Mouse (Mus musculus) gastrocnemius, adult 2 months (tissue): ENCODE data around the gene Pelo. TPM values are rescaled to one million over a fixed set of nuclear protein-coding genes. Genes with fewer than 3 reads are reported as not detected.

Experiments used
- DNase-seq: peaks from one replicate; pipeline ENCODE4 v3.0.0; 2022
- H3K27ac ChIP-seq: fragments of 200-600 bp; 2 replicates; pipeline ENCODE4 v1.8.1; 2022; ENCODE audit warnings: mild to moderate bottlenecking
- H3K4me3 ChIP-seq: fragments of 200-600 bp; 2 replicates; pipeline ENCODE4 v1.8.1; 2022; ENCODE audit warnings: mild to moderate bottlenecking, moderate library complexity
- CTCF ChIP-seq: fragments of 200-600 bp; IDR thresholded peaks from 2 replicates; pipeline ENCODE4 v1.8.1; 2022; ENCODE audit warnings: antibody characterized with exemption, mild to moderate bottlenecking, moderate library complexity
- intact Hi-C: fragments of 180-260 bp; cut with DNase I; formaldehyde crosslinking; loops from one replicate; pipeline ENCODE4 v1.15.1; 2025
- long read RNA-seq, 2 experiments: library from polyadenylated mRNA; stranded (forward); transcript quantifications; one replicate each; pipeline ENCODE4 v2.0.0; 2021
- total RNA-seq, 2 experiments: library from RNA; stranded (reverse); gene quantifications; 2 replicates each; pipeline ENCODE4 v1.2.3; 2021

Pelo gene
- total RNA-seq, result 10 to 100 TPM; 10.5 to 10.7 TPM
- long read RNA-seq, experiment 1, transcript Pelo-201 (2 exons, 1,600 nt), result major isoform, 9 of 9 reads
- long read RNA-seq, experiment 1, partial matches to known transcripts, result 0 of 9 reads
- long read RNA-seq, experiment 1, other reads (novel, unspliced or antisense), result 0 of 9 reads
- long read RNA-seq, experiment 2, transcript Pelo-201 (2 exons, 1,600 nt), result major isoform, 13 of 13 reads
- long read RNA-seq, experiment 2, partial matches to known transcripts, result 0 of 13 reads
- long read RNA-seq, experiment 2, other reads (novel, unspliced or antisense), result 0 of 13 reads

GRCm38 (mm10) chr13:115090069-115090976 lies at the start of gene Pelo:
Gene Pelo (minus strand): TSS chr13:115090186.
- DNase-seq, result peak; percentile 99
- H3K4me3 ChIP-seq, result peak within 1 kb of the TSS; percentile 82
- TF ChIP-seq CTCF, result no peak
- intact Hi-C loops, result loop anchor here (5.0 kb wide), 1 partner anchor 98 kb away; no protein-coding TSS in a partner anchor
- H3K27ac ChIP-seq, result peak within 1 kb of the TSS; percentile 95

DNA sequence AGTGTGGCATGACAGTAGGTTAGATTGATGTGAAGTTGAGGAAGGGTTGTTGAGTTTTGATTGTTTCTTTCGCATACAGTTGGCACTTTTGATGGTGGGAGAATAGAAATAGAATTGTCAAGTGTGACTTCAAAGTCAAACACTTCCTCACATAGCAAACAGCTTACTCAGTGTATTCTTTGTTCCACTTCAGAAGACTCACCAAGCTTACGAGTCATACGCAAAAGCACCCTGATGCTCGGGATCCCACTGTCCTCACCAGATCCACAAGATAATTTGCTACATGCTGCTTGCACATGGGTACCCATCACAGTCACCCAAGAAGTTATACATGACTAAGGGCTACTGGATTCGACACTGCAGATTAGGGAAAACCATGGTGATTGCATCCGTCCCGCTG lies 48.5 kb upstream of the Pelo start:
- DNase-seq, result no peak
- H3K4me3 ChIP-seq, result no peak overlapping the region
- intact Hi-C loops, result no loop called here
- no peak overlapping the region for H3K27ac ChIP-seq
- TF ChIP-seq CTCF, result no peak

DNA sequence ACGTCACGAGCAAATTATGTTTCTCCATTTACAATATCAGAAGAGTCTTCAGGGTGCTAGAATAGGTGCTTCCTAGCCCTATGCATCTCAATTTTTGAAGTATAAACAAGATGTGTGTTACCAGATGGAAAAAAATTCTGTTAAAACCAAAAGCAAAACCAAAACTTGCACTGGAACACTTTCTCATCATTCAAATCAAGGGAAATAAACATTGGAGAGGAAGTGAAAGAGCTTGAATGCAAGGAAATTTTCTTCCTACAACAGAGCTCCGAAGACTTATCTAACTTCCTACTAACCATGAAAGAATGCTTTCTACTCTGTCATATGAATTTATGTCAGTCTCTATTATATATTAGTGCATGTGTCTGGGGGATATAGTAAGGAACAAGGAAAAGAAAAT lies 46.8 kb upstream of the Pelo start:
- intact Hi-C loops, result no loop called here
- no peak for TF ChIP-seq CTCF
- DNase-seq, result no peak
- Histone ChIP-seq H3K4me3 (peak overlapping the region; percentile 15; the same call in 1 of the 2 replicates), H3K27ac (peak overlapping the region; percentile 56; the same call in 1 of the 2 replicates)

GRCm38 (mm10) chr13:115132435-115132834 lies 42.4 kb upstream of the Pelo start:
- Histone ChIP-seq H3K4me3 (no peak overlapping the region), H3K27ac (peak overlapping the region; percentile 53; the same call in 1 of the 2 replicates)
- DNase-seq, result no peak
- no peak for TF ChIP-seq CTCF
- intact Hi-C loops, result no loop called here

- TF ChIP-seq CTCF, result no peak
- intact Hi-C loops, result no loop called here
- peak overlapping the region; percentile 40; the same call in 1 of the 2 replicates for H3K27ac ChIP-seq
- H3K4me3 ChIP-seq, result no peak overlapping the region
- no peak for DNase-seq
These were observed 41.4 kb upstream of the Pelo start for GRCm38 (mm10) chr13:115131381-115131780.

- no peak for TF ChIP-seq CTCF
- H3K27ac ChIP-seq, result 0 out of 2 replicates have a peak overlapping the region, but pooled peaks have one; percentile 8
- intact Hi-C loops, result no loop called here
- no peak for DNase-seq
- no peak overlapping the region for H3K4me3 ChIP-seq
These were observed 40.0 kb upstream of the Pelo start for GRCm38 (mm10) chr13:115130035-115130434.

- no peak for DNase-seq
- Histone ChIP-seq H3K4me3 (no peak overlapping the region), H3K27ac (no peak overlapping the region)
- intact Hi-C loops, result no loop called here
- TF ChIP-seq CTCF, result no peak
These were observed 37.8 kb upstream of the Pelo start for GRCm38 (mm10) chr13:115127826-115128225.

DNA sequence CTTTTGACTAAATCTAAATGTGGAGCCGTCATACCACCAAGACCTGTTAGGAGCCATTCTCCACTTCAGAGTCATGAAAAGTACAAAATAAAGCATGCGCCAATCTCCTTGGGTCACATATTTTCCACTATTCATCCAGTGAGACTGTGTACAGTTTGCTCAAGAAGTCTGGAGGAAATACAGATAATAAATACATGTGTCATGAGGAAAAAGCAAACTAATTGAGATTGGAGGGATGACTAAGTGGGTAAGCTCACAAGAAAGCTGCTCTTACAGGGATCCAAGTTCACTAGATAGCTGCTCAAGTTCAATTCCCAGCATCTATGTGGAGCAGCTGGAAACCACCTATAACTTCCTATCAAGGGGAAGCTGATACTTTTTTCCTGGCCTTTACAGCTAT lies 36.5 kb upstream of the Pelo start:
- no peak for TF ChIP-seq CTCF
- no peak for DNase-seq
- Histone ChIP-seq H3K4me3 (no peak overlapping the region), H3K27ac (no peak overlapping the region)
- intact Hi-C loops, result no loop called here

GRCm38 (mm10) chr13:115125130-115125529 lies 35.1 kb upstream of the Pelo start:
- Histone ChIP-seq H3K27ac (peak overlapping the region; percentile 16; the same call in 1 of the 2 replicates), H3K4me3 (no peak overlapping the region)
- no peak for DNase-seq
- TF ChIP-seq CTCF, result no peak
- intact Hi-C loops, result no loop called here

GRCm38 (mm10) chr13:115124521-115124920 lies 34.5 kb upstream of the Pelo start:
- TF ChIP-seq CTCF, result no peak
- intact Hi-C loops, result no loop called here
- peak overlapping the region; percentile 59 for H3K27ac ChIP-seq
- H3K4me3 ChIP-seq, result no peak overlapping the region
- DNase-seq, result no peak

GRCm38 (mm10) chr13:115118756-115119155 lies 28.8 kb upstream of the Pelo start:
- H3K27ac ChIP-seq, result peak overlapping the region; percentile 56
- intact Hi-C loops, result no loop called here
- no peak for TF ChIP-seq CTCF
- H3K4me3 ChIP-seq, result no peak overlapping the region
- no peak for DNase-seq

GRCm38 (mm10) chr13:115118195-115118594 lies 28.2 kb upstream of the Pelo start:
- H3K27ac ChIP-seq, result peak overlapping the region; percentile 56
- no peak for DNase-seq
- no peak for TF ChIP-seq CTCF
- H3K4me3 ChIP-seq, result no peak overlapping the region
- intact Hi-C loops, result no loop called here
